Mouse (Mus musculus) kidney, postnatal 4 days (tissue): ENCODE measurements around the gene Cxcl10.
A peak's percentile ranks its signal among the peaks of the same experiment; 100 is the strongest.

Experiments used
- DNase-seq, 2 experiments: peaks; one replicate each; pipeline ENCODE4 v3.0.0; 2021; ENCODE audit warnings: mixed read lengths in 2 of 2

The Cxcl10 gene

DNA sequence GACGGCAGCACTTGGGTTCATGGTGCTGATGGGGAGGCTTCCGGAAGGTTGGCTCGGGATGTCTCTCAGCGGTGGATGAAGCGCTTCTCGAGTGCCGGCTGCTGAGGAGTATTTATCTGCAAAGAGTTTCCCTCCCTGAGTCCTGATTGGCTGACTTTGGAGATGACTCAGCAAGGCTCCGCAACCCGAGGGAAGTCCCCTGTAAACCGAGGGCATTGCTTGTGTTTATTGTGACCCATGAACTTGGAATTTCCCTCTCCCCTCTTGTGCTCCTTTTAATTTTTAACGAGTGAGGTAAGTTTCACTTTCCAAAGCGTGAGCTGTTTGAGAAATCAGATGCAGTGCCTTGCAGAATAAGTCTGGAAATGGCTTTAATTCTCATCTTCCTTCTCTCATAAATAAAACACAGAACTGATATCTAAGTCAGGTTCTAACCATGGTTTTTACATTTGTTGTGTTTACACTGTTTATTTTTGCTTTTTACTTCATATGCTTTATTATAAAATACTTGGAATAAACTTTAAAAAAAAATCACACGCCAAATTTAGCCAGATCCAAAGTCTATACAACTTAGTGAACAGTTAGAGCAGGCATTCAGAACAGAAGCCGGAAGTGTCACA, at the start of gene Cxcl10:
TSS of gene Cxcl10 (minus strand) at position 96 of the 620 bp plus-strand sequence.
- DNase-seq: peak; percentile 50 to 70

DNA sequence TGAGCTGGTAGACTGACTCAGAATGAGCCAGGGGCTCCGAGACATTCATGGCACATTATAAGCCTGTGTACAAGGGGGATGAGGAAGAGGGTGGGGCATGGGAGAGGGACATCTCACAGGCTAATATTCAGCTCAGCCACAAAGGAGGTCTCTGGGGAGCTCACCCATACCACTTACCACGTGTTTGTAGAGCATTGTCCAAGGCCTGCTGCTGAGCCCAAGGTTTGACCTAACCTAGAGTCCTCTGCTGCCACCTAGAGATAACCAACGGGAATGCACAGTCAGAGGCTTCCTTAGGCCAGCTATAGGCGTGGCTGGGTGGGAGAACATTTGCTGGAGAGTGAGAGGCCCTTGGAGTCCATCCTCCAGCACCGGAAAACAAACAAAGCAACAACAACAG, 49.5 kb upstream of the Cxcl10 start:
- peak; percentile 90 to 92 for DNase-seq

DNA sequence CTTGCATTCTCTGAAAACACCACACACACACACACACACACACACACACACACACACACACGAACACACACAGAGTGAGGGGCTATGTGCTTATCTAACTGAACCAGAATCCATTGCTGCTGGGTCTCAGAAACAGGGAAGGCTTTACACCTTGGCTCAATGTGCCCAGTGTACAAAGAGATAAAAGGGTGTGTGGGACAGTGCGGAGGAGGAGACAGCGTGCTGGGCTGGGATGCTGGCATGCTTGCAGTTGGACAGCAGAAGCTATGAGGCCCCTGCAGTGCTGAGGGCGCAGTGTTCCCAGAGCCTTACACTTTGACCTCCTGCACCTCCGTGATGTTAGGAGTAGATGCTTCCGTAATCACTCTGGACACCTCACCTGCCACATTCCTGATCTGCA, 47.8 kb upstream of the Cxcl10 start:
- no peak for DNase-seq

DNA sequence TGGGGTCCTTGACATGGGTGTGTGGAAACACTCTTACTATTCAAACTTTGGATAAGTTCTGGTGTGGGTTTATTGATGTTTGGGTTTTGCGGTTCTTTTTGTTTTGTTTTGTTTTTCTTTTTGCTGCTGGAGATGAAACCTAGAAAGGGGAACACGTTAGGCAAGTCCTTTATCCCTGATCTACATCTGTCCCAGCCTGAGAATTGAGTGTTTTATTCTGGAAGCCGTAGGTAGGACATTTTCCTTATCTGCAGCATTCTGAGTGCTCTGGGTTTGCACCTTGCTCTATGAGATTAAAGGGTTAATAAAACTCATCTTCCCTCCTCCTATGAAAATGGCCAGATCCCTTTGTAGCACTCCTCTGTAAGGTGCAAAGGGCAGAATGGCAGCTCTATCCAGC, 47.1 kb upstream of the Cxcl10 start:
- DNase-seq: no peak

DNA sequence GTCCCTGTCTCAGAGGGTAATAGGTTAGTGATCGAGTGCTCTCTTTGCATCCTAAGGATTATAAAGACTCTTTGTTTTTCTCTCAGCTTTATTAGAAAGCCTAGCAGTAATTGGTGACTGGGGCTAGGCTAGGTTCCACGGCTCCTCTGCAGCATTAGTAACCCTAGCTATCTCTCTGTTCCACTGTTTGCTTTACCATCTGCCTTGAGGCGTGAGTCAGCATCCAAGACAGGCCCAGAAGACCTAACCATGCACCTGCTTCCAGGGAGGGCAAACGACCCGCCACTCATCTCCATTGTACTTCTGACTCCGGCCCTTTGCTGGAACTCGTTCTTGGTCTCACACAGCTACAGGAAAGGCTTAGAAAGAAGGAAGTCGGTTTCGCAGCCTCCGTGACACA, 45.2 kb upstream of the Cxcl10 start:
- no peak for DNase-seq

DNA sequence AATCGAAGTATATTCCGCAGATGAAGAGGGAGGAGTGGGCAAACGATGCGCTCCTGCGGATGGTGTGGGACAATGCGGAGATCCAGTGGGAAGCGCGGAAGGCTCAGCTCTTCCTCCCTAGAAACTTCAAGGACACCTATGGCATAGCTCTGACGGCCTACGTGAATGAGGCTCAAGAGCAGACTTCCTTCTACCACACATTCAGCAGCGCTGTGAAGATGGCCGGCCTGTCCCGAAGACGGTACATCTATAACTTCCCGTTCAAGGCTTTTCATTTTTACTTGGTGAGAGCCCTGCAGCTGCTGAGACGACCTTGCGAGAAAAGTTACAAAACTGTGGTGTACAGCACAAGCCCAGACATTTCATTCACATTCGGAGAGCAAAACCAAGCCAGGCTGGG, 43.9 kb upstream of the Cxcl10 start:
- no peak for DNase-seq

DNA sequence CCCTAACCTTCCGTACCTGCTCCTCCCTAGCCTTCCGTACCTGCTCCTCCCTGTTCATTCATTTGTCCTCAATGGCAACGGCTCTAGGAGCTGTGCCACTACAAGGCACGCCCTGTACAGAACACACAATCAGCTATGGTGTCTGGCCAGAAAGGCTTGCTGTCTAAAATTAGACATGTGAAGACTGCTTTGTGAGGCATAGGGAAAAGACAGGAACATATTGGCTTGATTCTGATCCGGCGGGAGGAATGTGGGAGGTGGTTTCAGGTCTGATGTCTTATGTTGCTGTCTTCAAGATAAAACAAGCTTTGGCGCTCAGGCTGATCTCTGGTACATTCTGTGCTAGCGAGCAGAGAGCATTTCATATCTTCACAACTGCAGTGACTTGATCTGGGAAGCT, 41.9 kb upstream of the Cxcl10 start:
- no peak for DNase-seq

DNA sequence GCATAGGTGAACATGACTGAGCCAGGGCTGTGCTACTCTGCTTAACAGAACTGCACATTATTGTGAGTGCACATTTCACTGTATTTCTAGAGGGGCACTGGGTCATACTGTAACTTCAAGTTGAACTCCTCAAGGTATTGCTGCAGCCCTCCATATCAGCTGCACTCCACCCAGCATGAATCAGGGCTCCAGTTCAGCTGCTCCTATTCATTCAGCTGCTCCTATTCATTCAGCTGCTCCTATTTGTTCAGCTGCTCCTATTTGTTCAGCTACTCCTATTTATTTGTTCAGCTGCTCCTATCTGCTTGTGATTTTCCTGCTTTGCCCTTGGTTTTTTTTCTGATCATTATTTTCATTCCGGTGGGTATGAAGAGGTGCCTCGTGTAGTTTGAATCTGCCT, 41.3 kb upstream of the Cxcl10 start:
- no peak for DNase-seq

DNA sequence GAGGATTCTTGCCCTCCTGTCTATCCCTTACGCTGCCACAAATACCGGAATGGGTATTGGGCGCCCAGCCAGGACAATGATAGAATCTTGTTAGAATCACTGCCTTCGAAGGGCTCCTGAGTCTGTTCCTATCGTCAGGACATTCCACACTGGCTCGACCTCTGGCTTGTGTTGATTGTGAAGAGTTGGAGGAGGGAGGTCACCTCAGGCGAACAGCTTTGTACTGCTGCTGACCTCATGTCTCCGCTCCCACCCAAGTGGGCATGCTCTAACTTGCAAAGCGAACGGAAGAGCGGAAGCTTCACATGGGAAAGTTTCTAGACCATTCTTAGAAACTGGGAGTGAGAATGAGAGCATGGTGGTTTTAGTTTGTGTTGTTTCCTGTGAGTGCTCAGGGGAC, 38.7 kb upstream of the Cxcl10 start:
- peak; percentile 53 to 69 for DNase-seq

DNA sequence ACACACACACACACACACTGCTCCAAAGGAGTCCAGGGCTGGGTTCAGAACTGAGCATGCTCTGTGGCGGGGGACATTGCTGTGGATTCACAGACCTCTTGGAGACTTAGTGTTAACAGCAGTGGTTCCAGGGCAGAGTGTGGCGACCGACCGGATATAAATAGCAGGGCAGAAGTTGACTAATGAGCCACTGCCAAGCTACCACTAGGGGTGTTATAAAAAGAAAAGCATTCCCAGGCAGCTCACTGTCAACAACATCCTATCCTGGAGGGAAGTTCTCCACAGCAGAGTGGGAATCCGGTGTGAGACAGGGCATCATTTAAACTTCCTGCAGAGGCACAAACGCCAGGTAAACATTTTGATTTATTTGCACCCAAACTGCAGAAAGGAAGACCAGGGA, 38.0 kb upstream of the Cxcl10 start:
- peak; percentile 31 to 62 for DNase-seq

DNA sequence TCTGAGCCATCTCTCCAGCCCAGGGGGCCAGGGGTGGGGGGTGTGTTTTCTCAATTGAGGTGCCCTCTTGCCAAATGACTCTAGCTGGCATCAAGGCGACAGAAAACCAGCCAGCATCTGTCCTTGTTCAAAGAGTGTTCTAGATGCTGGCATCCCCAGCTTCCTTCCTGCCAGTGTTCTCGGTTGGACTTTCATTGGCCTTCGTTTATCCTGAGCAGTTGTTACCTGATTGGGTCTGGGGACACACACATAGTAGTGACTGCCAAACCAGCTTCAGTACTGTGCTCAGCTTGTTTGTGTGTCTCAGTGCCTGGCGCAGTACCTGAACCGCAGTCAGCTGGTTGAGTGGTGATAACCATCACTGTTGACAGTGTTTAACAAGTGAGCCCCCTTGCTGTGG, 37.4 kb upstream of the Cxcl10 start:
- no peak for DNase-seq

DNA sequence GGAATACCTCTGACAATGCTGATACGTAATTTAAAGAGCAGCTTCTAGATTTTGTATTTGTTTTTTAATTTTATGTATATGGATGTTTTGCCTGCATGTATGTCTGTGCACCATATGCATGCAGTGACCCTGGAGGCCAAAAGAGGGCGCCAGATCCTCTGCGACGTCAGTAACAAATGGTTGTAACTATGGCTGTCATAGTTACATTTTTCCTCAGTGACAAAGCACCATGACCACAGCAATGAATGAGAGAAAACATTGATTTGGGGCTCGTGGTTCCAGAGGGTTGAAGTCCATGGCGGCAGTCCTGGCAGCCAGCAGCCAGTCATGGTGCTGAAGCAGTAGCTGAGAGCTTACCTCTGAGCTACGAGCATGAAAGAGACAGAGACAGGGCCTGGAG, 36.2 kb upstream of the Cxcl10 start:
- peak; percentile 56 to 59 for DNase-seq

DNA sequence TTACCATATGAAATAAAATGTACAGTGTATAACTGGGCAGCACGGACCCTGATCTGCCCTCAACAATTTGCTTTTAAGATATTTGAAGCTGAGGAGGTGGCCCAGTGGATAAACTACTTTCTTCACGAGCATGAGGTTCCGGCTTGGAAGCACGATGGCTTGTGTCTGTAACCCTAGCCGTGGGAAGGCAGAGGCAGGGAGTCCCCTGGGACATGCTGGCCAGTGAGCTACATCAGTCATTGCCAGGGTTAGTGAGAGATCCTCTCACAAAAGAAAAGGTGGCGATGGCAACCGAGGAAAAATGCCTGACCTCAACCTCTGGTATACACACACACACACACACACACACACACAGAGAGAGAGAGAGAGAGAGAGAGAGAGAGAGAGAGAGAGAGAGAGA, 35.1 kb upstream of the Cxcl10 start:
- no peak for DNase-seq

DNA sequence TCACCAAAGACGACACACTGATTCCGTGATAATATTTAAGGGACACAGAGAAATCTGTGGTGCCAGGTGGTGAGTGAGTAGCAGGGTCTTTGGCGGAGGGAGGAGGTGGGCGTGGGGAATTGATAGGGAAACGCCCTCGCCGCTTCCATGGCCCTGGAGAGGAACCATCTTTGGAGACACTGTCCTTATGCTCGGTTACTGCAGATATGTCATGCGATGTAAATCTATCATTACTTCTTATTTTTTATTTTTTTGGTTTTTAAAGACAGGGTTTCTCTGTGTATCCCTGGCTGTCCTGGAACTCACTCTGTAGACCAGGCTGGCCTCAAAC, 33.6 kb upstream of the Cxcl10 start:
- no peak for DNase-seq

DNA sequence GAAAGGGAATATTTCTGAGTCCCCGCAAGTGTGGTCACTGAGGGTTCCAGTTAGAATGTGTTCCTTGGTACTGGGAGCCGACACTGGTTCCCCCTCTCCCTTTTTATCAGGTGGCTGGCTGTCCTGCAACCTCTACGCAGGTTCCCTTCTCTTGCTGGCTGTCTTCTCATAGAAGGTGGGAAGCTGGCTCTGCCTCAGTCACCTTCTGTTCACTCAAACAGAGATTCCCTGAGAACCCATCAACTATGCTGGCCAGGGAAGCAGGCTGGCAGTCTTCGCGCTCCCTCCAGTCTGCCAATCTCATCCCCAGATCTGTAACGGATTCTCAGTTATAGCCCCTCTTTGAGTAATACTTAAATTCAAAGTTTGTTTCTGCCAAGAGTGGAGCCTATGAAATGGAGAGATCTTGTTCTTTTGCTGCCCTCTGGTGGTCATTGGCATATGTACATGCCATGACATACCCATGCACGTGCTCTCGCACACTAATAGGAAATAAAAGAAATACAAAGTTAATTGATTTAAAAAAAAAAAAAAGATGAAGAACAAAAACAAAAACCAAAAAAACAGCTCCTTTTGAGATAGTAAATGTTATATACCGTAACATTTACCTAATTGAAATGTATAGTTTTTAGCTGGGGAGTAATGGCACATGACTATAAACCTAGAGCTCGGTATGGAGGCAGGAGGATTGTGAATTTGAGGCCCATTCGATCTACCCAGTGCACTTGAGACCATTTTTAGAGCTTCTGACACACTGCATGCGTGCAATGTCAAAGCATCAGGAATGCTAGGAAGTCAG, 33.1 kb upstream of the Cxcl10 start:
- peak; percentile 83 to 88 for DNase-seq

DNA sequence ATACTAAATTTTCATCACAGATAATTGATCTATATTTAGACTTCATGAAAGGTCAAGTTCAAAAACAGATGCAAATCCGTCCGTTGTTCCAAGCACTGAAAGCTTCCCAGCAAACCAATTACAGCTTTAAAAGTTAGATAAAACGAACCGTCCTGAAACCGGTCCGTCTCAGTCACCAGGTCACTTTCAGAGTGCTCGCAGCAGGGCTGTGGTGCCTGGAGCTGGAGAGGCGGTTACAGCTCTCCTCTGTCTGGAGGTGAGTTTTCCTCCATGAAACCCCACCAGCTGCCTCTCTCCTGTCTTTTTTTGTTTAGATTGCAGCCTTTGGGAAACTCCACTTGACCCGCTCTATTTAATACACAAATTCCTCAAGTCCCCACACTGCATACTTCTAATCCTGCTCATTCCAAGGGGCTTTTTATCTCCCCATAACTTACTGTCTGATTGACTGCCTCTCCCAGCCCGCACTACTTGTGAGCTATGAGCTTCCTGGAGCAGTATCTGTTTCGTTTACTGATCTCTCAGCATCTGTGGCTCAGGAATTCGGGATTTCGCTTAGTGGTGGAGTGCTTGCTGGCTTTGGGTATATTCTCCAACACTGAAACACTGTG, 28.2 kb upstream of the Cxcl10 start:
- peak in 1 of 2 experiments; percentile 15 for DNase-seq

DNA sequence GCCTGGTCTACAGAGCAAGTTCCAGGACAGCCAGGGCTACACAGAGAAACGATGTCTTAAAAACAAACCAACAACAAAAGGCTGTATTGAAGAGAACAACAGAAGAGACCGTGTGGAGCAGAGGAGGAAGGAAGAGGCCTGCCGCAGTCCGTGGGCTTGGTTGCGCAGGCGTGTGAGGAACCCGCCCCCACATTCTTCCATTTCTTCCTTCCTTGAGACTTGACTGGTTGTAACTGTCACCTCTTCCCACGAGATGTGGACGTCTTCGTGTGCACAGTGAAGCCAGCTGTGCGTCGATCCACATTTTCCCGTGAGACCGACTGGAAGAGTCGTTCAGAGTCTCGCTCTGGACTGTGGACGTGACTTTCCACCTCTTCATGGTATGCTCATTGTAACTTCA, 26.7 kb upstream of the Cxcl10 start:
- peak; percentile 36 to 60 for DNase-seq

DNA sequence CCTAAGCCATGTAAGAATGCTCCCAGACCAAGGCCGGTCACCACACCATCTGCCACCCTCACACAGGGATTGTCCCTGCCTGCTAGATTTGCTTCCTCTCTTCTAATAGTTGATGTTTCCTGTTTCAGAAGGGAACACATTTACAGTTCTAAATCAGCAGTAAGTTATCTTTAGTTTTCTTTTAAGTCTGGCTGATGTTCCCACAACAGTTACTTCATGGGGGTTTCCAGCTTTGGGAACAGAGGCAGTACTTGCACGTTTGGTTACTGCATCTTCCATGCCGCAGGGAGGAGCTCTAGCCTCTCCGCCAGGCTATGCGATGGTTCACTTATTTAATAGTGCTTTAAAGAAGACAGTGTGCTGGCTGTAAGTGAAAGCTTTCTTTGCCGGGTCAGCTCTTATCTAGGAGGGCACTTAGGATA, 26.0 kb upstream of the Cxcl10 start:
- peak; percentile 59 to 74 for DNase-seq

DNA sequence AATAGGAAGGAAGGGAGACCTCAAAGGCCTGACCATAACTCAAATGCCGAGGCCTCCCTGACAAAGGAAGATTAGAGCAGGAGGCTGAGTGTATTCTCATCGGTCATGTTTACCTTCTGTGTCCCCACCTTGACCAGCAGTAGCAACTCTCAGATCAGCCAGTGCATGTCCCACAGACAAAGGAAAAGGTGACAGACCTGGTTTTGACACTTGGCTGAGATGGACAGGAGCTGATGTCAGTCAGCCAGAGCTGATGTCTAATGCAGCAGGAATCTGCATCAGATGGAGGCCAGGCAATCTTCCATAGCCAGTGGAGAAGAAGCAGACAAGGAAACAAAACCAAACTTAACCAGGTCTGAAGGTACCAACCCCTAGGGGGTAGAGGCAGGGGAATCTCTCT, 23.9 kb upstream of the Cxcl10 start:
- no peak for DNase-seq

DNA sequence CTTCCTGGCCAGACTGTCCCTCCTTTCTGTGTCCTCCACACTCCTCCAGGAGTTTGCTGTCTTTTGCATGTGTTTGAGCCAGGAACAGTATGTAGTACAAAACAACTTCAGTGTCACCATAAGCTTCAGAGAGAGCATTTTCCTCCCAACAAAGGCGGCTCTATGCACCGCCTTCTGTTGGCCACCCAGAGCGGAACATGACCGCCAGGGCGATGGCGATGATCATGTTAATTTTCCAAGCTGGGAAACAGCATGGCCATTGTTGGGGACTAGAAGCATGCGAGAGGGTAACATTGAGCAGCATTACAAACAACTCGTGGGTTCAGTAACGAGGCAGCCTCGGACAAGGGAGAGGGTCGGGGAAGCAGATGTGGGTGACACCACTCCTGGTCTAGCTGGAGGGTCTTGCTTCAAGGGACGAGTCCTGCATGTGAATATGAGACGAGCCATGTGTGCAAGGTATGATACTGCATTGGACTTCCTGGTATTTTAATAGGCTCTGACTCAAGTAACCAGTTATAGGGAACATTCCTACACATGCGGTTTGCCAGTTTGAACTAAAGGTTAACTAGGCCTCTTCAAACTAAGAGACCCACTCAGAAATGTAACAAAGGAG, 22.8 kb upstream of the Cxcl10 start:
- peak in 1 of 2 experiments; percentile 28 for DNase-seq

DNA sequence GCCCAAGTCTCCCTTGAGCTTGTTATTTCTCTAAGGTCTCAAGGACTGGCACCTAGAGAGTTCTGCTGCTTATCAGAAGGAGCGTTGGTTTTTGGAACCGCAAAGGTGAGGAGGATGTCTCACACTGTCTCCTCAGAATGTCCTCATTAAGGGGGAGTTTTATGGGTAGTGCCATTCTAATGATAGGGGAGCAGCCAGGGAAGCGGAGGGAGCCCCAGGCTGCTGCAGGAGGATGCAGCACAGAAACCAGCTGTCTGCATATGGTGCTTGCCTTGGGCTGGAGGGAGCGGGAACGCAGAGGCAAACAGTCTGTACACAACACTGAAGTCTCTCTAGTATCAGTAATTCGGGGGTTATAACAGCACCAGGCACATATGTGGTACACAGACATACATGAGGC, 22.2 kb upstream of the Cxcl10 start:
- no peak for DNase-seq

DNA sequence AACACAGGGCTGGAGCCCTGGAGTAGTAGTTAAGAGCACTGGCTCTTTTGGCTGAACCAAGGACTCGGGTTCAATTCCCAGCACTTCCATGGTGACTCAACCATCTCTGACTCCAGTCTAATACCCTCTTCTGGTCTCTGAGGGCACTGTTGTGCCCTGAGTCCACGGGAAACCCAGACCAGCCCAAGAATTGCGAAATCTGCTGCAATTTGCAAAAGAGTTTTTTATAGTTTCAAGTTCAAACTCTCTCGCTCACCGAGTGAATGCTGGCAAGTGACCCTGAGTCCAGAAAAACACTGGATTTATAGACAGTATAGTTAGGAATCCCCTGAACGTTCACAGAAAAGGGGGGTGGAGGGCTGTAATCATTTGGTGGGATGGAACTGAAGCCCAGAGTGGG, 21.7 kb upstream of the Cxcl10 start:
- DNase-seq: no peak

DNA sequence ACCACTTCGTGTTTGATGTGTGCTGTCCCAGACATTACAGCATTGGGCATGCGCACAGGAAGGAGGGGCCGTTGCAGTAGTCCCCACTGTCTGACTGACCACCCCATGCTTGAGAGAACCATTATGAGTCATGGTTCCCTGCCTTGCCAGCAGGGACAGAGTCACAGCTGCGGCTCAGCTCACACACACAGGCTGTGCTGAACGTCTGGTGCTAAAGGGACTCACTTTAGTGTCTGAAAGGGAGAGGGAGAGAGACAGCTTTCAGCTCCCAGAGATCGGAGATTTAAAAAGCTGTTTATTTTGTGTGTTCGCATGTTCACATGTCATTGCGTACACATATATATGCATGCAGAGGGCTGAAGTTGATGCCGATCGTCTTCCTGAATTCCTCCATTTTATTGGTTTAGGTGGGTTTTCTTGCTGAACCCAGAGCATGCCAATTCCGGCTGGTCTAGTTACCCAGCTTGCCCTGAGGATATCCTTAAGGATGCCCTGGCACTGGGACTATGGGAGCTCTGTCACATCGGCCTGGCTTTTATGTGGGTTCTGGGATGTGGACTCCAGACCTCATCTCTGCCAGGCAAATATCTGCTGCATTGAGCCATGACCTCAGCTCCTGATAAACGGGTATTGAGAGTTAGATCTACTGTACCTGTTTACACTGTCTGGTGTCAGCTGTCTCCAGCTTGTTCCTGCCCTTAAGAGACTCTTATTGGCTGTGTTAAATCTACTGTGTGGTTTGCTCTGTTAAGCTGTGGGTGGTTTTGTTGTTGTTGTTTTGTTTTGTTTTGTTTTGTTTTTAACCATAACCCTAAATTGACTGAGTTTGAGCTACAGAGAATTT, 20.7 kb upstream of the Cxcl10 start:
- peak; percentile 68 to 77 for DNase-seq
